Mouse (Mus musculus) E14TG2a.4 (cell line): ENCODE measurements around the gene Fbxo3.
A peak's percentile ranks its signal among the peaks of the same experiment; 100 is the strongest.
"Not testable (repeated sequence)": the region's sequence is repeated elsewhere in the genome, so short reads cannot be mapped to it uniquely, and the experiment has no call there.

Experiments
- H3K27me3 ChIP-seq: 2 replicates; pipeline ENCODE4 v1.6.1; 2014; ENCODE audit warnings: low read length, control low read depth; ENCODE audit not compliant: insufficient read depth
- H3K36me3 ChIP-seq: 2 replicates; pipeline ENCODE4 v1.6.1; 2014; ENCODE audit warnings: low read length, control low read depth; ENCODE audit not compliant: insufficient read depth
- H3K4me1 ChIP-seq: replicated peaks from 2 replicates; pipeline ENCODE4 v1.6.1; 2014; ENCODE audit warnings: low read depth, low read length, control low read depth
- H3K4me3 ChIP-seq: replicated peaks from 2 replicates; pipeline ENCODE4 v1.5.1; 2014; ENCODE audit warnings: mild to moderate bottlenecking, low read length
- H3K9me3 ChIP-seq: 2 replicates; pipeline ENCODE4 v1.6.1; 2014; ENCODE audit warnings: low read length, control low read depth
- CTCF ChIP-seq: conservative IDR thresholded peaks from 2 replicates; pipeline ENCODE4 v1.5.1; 2014; ENCODE audit warnings: low read length
- NANOG ChIP-seq: IDR thresholded peaks from 2 replicates; pipeline ENCODE4 v1.6.1; 2014; ENCODE audit warnings: borderline replicate concordance, low read length, mixed read lengths
- POU5F1 ChIP-seq: IDR thresholded peaks from 2 replicates; pipeline ENCODE4 v1.6.1; 2014; ENCODE audit warnings: low read length, borderline replicate concordance

Gene Fbxo3

DNA sequence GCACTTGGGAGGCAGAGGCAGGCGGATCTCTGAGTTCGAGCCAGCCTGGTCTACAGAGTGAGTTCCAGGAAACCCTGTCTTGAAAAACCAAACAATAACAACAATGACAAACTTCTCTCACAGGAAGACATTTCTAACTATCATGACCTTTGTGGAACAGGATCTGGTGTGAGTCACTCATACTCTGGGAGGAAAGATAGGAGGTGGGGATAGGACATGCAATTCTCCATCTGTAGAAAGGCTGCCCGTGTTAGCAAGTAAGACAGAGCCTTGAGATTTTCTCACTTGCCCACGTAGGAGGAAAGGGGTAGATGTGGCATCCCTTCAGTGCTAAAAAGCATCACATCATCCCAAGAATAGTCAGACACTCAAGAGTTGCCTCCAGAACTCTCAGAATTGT lies 25.7 kb upstream of the Fbxo3 start:
- TF ChIP-seq NANOG (no peak), POU5F1 (no peak), CTCF (no peak)
- peaks cover 13% of the 10 kb centered on the region for H3K27me3 ChIP-seq
- H3K4me1 ChIP-seq, result peaks cover 22% of the 10 kb centered on the region
- no peaks in the 10 kb centered on the region for H3K36me3 ChIP-seq
- no peak overlapping the region for H3K4me3 ChIP-seq
- H3K9me3 ChIP-seq, result no peaks in the 10 kb centered on the region

DNA sequence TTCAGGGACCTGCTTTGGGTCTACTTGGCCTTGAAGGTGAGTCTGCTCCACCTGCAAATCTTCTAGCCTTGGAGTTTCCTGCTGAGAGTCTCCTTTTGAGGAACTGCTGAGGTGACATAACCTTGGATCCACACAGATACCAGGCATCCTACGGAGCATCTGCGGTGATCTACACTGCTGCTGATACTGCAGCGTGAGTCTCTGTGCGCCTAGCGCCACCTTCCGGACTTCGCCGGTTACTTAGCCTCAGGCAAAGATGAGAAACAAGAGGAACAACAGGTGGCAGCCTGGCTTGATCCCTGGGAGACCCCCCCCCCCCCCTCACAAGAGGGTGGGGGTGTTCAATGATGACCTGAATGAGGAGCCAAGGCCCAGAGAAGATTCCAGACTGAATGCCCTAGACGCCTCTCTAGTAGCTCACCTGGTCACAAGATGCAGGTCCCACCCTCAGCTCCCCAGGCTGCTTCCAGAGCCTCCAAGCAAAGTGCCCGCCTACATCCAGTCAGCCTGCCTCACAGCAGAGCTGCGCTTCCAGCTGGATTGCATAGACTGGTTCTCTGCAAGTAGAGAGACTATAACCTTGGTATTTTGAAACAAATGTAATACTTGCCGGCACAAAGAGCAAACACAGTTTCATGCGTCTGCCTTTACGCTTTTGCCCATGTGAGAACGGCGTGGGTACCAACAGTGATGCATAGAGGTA lies 24.7 kb upstream of the Fbxo3 start:
- Histone ChIP-seq H3K27me3 (peaks cover 17% of the 10 kb centered on the region), H3K36me3 (no peaks in the 10 kb centered on the region), H3K4me1 (peaks cover 22% of the 10 kb centered on the region), H3K9me3 (no peaks in the 10 kb centered on the region), H3K4me3 (peak overlapping the region; percentile 37)
- peak; percentile 71 for TF ChIP-seq CTCF
- no peak for TF ChIP-seq POU5F1

DNA sequence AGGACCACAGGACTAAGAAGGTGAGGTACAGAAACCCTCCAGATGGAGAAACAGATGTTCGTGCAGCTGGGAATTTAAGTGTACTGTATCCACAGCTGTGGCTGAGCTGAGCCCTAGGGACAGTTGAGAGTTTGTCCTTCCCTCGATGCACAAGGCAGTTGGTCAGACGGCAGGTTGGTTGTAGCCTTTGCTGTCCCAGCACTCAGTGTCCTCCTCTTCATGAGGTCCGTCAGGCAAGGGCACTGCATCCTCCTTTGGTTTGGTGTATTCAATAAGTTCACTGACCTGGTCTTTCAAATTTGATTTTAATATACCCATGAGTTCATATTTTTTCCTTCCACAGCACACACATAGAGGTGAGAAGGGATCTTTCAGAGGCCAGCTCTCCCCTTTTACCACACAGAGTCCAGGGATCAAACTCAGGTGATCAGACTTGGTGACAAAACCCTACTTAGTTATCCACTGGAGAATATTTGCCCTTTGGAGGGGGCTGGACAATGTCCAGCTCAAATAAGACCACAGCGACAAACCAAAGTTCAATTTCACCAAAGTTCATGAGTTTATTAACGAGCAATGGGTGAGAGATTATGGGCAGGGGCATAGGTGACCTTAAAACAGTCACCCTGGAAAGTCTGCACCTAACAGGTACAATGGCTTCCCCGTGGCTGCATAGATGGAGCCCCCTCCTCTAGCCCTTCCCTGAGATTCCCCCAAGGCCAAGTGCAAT lies 19.6 kb upstream of the Fbxo3 start:
- H3K9me3 ChIP-seq, result no peaks in the 10 kb centered on the region
- peaks cover 11% of the 10 kb centered on the region for H3K27me3 ChIP-seq
- no peaks in the 10 kb centered on the region for H3K36me3 ChIP-seq
- peaks cover 8% of the 10 kb centered on the region for H3K4me1 ChIP-seq
- H3K4me3 ChIP-seq, result no peak overlapping the region
- TF ChIP-seq NANOG (no peak), CTCF (no peak), POU5F1 (no peak)

DNA sequence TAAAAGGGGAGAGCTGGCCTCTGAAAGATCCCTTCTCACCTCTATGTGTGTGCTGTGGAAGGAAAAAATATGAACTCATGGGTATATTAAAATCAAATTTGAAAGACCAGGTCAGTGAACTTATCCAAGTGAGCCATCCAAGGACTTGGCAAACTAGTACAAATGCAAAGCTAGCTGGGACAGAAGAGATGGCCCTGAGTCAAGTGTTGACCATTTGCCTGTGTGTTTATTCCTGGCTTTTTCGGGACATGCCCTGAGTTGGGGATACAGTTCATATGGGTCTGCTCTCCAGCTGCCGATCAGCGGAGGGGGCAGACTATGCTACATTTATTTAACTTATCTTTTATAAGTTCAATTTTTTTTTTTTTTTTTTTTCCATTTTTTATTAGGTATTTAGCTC lies 18.7 kb upstream of the Fbxo3 start:
- not testable (repeated sequence) for H3K4me1 ChIP-seq, H3K36me3 ChIP-seq

DNA sequence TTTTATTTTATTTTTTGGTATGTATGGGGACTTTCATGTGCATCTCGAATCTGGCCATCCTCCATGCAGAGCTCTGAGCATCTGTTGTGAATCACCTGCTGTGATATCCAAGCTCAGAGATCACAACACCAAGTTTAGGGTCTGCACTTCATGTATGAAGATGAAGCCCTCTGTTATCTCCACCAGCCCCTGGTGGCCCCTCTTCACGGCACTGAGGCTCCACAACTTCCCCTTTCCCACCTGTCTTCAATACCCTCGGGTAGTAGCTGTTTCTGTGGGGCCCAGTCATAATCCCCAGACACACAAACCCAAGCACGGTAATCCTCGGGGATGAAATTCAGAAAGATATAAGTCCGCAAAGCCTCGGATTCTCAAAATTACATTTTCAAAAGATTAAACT lies 4.4 kb upstream of the Fbxo3 start:
- Histone ChIP-seq H3K4me1 (peaks cover 3% of the 10 kb centered on the region), H3K4me3 (no peak overlapping the region), H3K9me3 (peaks cover 12% of the 10 kb centered on the region; the same call in 1 of the 2 replicates), H3K27me3 (no peaks in the 10 kb centered on the region), H3K36me3 (no peaks in the 10 kb centered on the region)
- TF ChIP-seq CTCF (no peak), NANOG (no peak), POU5F1 (no peak)

More for the DNA sequence above, 18.7 kb upstream of the Fbxo3 start:
- H3K27me3 ChIP-seq, H3K9me3 ChIP-seq, H3K4me3 ChIP-seq: not testable (repeated sequence)

DNA sequence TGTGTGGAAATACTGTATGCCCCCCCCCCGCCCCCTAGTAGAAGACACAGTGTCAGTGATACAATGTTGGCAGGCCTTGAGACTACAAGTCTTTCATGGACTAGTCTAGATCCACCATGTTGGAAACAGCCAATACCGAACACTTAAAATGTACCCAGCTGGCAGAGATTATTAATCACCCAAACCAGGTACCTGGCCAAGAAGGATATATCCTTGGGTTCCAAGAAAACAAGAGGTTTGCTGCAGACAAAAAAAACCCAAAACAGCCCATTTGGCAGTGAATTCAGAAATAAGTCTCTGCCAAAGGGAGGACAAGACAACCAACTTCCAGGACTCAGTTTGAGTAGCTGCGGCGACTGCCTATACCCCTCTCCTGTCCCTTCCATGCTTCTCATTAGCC lies 2.9 kb upstream of the Fbxo3 start:
- peaks cover 12% of the 10 kb centered on the region; the same call in 1 of the 2 replicates for H3K9me3 ChIP-seq
- 0 out of 2 replicates have a peak, but pooled peaks cover 7% of the 10 kb centered on the region for H3K27me3 ChIP-seq
- H3K36me3 ChIP-seq, result no peaks in the 10 kb centered on the region
- no peak overlapping the region for H3K4me3 ChIP-seq
- TF ChIP-seq POU5F1 (no peak), CTCF (no peak), NANOG (no peak)
- H3K4me1 ChIP-seq, result peaks cover 13% of the 10 kb centered on the region

DNA sequence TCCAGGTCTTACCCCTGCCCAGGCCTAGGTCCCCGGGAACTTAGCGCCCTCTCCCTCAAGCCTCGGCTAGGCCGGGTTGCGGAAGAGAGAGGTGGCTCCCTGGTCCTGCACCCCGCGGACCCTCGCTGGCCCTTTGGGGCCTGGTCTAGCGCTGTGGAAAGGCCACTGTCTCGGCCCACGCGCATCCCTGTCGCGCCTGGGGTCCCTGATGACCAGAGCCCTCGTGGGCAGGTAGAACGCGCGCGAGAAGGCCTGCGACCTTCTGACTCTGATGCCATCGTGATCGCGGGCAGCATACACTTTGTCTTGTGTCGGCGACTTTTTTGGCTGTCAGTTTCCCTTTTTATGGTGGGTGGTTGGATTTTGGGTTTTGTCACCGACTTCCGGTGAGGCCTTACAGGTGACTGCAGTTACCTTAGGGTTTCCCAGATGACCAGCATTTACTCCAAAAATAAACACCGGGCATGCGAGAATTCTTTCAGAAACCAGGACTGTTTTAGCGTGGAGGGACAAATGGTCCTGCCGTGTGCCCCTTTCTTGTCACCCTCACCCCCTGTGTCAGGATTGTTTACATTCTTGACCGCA lies 710 bp downstream of the Fbxo3 start, which contains the start of gene 4931422A03Rik:
Gene 4931422A03Rik (minus strand): TSS at position 223 of the 585 bp plus-strand sequence.
- Histone ChIP-seq H3K4me1 (peaks cover 23% of the 10 kb centered on the region), H3K9me3 (peaks cover 12% of the 10 kb centered on the region; the same call in 1 of the 2 replicates), H3K4me3 (peak within 1 kb of the TSS; percentile 95), H3K27me3 (0 out of 2 replicates have a peak, but pooled peaks cover 7% of the 10 kb centered on the region), H3K36me3 (no peaks in the 10 kb centered on the region)
- no peak for TF ChIP-seq CTCF

DNA sequence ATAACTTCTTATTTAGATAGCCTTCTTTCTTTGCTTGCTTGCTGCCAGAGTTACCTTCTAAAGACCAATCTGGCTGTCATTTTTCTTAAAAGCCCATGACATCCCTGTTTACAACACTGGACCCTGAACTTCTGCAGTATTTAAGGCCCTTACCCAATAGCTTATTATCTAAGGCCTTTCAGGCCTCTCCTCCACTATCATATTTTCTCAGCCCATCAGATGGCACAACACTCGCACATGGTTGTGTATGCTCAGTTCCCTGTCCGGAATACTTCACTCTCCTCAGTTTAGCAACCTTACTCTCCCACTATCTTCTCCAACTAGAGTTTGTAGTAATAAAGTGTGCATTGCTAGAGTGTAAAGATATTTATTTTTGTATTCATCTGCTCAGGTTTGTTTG lies 1.6 kb downstream of the Fbxo3 start:
- Histone ChIP-seq H3K9me3 (peaks cover 10% of the 10 kb centered on the region; the same call in 1 of the 2 replicates), H3K4me1 (peaks cover 23% of the 10 kb centered on the region), H3K36me3 (peaks cover 4% of the 10 kb centered on the region), H3K4me3 (no peak overlapping the region), H3K27me3 (0 out of 2 replicates have a peak, but pooled peaks cover 7% of the 10 kb centered on the region)
- TF ChIP-seq CTCF (no peak), POU5F1 (no peak), NANOG (no peak)

DNA sequence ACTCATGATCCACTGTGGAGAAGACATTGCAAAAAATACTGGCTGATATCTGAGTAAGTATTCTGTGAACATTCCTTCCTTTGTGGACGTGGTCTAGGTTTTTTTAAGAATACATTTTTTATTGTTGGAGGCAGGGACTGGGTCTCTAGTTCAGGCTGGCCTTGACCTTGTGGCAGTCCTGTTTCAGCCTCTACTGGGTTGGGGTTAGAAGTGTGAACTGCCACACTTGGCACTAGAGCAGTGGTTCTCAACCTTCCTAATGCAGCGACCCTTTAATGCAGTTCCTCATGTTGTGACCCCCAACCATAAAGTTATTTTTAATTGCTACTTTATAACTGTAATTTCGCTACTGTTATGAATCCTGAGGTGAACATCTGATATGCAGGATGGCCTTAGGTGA lies 2.9 kb downstream of the Fbxo3 start:
- H3K4me1 ChIP-seq, result peaks cover 23% of the 10 kb centered on the region
- TF ChIP-seq CTCF (no peak), NANOG (no peak), POU5F1 (no peak)
- H3K9me3 ChIP-seq, result no peaks in the 10 kb centered on the region
- peaks cover 12% of the 10 kb centered on the region for H3K36me3 ChIP-seq
- 0 out of 2 replicates have a peak, but pooled peaks cover 7% of the 10 kb centered on the region for H3K27me3 ChIP-seq
- no peak overlapping the region for H3K4me3 ChIP-seq
